In genomic region chr6:54700516-54700915, GRCm38 (mm10) we compare ENCODE assay signal across 15 mouse cellular contexts.
"Had no signal": no experiment of that assay in that cellular context is flagged by ENCODE, and none has a peak within 500 bp of the region (broad histone marks: within the 10 kb centered on the region; RNA-seq: fewer than 3 reads in every experiment).

No protein-coding gene starts in this region.

- H3K27ac ChIP-seq: hindbrain, embryonic 13.5 days; hindbrain, postnatal 0 days; intestine, embryonic 15.5 days; limb, embryonic 10.5 days; liver, embryonic 15.5 days; midbrain, embryonic 10.5 days; neural tube, embryonic 15.5 days; stomach, embryonic 15.5 days had no signal

- H3K9ac ChIP-seq: hindbrain, embryonic 13.5 days; intestine, embryonic 15.5 days; liver, embryonic 15.5 days; neural tube, embryonic 15.5 days; stomach, embryonic 15.5 days had no signal

- H3K9me3 ChIP-seq: hindbrain, embryonic 13.5 days; intestine, embryonic 15.5 days; limb, embryonic 10.5 days; liver, embryonic 15.5 days; midbrain, embryonic 10.5 days; neural tube, embryonic 15.5 days; stomach, embryonic 15.5 days had no signal

- ATAC-seq: hindbrain, postnatal 0 days; intestine, embryonic 15.5 days; lung, postnatal 0 days had no signal

- H3K4me3 ChIP-seq: hindbrain, embryonic 13.5 days; intestine, embryonic 15.5 days; limb, embryonic 10.5 days; liver, embryonic 15.5 days; myocyte; stomach, embryonic 15.5 days had no signal

- H3K4me2 ChIP-seq: intestine, embryonic 15.5 days had no signal

- DNase-seq: lung, adult 2 months; lung, postnatal 4 days; midbrain, embryonic 14.5 days; thymus, adult 18-20 months; thymus, postnatal 25 days had no signal

- H3K36me3 ChIP-seq: intestine, embryonic 15.5 days; limb, embryonic 10.5 days; liver, embryonic 15.5 days; midbrain, embryonic 10.5 days; stomach, embryonic 15.5 days had no signal
